Mouse (Mus musculus) bone marrow macrophage, adult 2 months (primary cell): ENCODE results near the gene Amotl2.

Source experiments
- CTCF ChIP-seq: IDR thresholded peaks from 2 replicates; pipeline ENCODE4 v1.5.1; 2012; ENCODE audit warnings: low read depth, mild to moderate bottlenecking, low read length, moderate library complexity
- POLR2A ChIP-seq: IDR thresholded peaks from 2 replicates; pipeline ENCODE4 v1.6.1; 2012; ENCODE audit warnings: mild to moderate bottlenecking, low read depth, low read length, borderline replicate concordance

- no peak for TF ChIP-seq CTCF
- no peak for TF ChIP-seq POLR2A
Observed at GRCm38 (mm10) chr9:102709504-102710135, 6.9 kb upstream of the Amotl2 start.
